Mouse (Mus musculus) heart, postnatal 14 days (tissue): ENCODE measurements at regions not wholly inside any gene's neighbourhood (a gene's known extent, or its start where the extent isn't known, plus 50 kb on each side); places are given as distances from the start of the nearest gene placed in this dataset.
A peak's percentile ranks its signal among the peaks of the same experiment; 100 is the strongest.

ENCODE experiments used
- DNase-seq, 2 experiments: peaks; one replicate each; pipeline ENCODE4 v3.0.0; 2021 to 2022
- intact Hi-C: fragments of 180-260 bp; cut with DNase I; formaldehyde crosslinking; loops from one replicate; pipeline ENCODE4 v1.15.1; 2025

DNA sequence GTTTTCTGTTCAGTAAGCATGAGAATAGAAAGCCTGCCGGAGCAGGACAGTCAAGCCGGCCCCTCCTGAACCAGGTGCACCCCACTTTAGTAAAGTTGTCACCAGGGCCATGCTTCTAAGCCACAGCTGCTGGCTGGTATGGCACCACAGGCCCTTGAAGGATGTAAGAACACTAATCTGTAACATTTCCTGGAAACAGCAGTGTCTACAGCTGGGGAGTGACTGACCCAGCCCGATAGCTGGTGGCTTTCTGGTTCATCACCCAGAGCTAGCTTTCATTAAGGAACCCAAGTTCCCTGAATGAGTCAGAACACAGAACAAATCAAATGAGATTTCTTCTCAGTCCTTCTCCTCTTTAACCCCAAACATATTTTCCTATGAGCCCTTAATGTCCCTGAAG lies 82.4 kb upstream of the Nkx1-1 start:
- no peak for DNase-seq
- intact Hi-C loops = no loop called here

DNA sequence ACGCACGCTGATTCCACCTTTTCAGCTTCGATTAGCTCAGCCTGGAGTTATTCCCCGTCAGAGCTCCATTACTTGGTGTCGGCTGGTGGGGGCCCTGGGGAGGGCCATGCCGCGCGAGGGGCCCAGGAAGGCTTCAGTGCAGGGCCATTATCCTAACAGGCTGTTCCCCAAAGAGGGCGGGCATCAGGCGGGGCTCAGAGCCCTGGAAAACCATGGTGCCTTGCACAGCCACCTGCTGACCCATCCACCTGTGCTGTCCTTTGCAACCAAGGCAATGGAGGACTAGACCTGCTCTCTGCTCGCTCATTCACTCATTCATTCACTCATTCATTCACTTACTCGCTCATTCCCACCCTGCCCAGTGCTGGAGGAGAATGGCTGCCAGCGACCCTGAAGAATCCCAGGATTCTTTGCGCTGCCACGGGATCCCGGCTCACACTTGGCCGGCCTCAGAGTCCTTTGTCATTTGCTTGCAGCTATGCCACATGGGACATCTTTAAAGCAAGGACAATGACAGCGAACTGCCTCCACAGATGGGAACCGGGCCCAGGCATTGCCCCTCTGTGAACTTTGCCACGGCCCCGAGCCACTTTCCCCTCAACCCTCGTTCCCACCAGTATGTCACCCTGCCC lies 78.6 kb upstream of the Nkx1-1 start:
- no peak for DNase-seq
- intact Hi-C loops = no loop called here

DNA sequence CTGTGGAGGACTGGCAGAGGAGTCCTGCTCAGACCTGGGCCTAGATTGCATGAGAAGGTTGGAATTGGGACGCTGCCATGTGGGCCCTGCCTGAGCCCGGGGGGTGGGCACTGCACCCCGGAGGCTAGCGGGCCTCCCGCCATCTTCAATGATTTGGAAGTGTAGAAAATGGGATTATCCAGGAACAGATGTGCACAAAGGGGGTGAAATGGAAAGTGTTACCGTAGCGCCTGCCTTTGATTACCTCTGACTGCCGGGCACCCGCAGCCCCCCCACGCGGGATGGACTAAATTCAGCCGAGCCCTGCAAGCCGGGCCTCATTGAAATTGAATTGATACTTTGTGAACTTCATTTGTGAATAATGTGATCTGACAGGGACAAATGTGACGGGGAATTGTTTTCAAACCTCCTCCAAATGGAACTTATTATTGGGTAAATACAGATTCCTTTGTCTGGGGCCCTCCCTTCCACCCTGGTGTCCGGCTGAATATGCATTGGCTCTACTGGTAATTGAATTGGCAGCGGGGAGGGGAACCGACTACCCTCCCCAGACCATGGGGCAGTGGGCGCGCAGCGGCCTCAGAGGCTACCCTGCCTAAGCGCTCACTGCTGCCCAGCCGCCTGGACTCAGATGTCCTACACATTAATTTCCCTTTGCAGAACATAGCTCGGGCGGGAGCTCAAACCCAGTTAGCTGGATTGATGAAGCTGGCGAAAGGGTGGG lies 77.9 kb upstream of the Nkx1-1 start:
- intact Hi-C loops = no loop called here
- DNase-seq = no peak

DNA sequence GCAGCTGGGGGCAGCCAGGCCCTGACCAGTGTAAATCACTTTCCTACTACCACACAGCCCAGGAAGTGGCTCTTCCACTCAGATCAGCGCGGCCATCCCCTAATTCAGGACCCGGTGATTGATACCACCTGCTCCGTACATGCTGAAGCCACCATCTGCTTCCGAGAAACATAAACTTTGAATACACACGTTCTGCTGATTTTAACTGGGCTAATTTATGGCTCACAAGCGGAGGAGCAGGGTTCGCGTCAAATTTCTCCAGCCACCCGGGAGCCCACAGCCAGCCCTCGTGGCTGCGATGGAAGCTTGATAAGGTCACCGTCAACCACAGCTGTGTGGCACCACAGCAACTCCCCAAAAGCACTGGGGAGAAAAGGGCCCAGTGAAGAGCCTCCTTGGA lies 72.0 kb upstream of the Nkx1-1 start:
- intact Hi-C loops = no loop called here
- no peak for DNase-seq

DNA sequence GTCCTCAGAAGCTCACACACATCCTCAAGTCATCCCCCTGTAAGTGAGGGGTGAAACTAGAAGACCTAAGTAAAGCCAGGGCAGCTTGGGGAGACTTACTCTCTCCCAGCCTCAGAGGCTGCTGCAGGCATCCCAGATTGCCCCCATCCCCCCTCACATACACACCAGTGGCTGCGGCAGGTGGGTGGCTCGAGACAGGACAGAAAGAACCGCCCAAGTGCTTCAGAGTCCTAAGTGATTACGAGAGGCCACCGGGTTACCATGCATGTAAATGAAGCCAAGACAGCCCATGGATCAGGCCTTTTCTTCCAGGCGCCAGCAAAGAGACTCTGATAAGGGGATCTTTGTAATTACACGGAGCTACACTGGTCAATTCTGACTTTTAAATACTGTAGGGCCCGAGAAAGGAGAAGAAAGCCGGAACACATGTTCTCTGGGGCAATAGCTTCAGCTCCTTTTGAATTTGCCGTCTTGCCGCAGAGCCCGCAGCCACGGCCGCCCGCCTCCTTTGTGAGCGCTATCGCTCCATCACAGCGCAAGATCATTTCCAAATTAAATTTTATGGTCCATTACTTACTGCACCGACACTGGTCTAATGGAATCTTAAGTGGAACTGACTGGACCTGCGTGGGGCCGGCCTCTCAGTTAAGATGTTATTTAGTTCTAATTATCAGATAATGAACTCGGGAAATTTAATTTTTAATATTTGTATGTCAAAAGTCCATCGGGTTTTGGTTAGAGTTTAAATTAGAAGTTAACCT lies 68.1 kb upstream of the Nkx1-1 start:
- intact Hi-C loops = no loop called here
- DNase-seq = no peak

DNA sequence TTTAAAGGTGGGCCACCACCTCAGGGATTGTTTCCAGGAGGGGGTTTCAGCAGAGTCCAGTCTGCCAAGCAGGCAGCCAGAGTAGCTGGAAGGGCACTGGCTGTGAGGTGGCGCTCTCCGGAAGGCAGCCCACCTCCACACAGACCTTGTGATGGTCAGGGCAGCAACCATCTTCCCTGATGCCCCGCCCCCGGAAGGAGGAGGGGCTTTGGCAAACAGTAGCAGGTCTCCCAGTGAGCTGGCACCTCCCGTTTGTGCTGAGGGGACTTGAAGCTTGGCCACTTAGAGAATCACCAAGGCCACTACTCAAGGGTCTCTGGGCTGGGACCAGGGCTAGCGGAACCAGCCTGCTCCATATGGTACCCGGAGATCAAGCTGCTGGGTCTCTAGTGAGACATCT lies 67.4 kb upstream of the Nkx1-1 start:
- DNase-seq = no peak
- intact Hi-C loops = no loop called here

DNA sequence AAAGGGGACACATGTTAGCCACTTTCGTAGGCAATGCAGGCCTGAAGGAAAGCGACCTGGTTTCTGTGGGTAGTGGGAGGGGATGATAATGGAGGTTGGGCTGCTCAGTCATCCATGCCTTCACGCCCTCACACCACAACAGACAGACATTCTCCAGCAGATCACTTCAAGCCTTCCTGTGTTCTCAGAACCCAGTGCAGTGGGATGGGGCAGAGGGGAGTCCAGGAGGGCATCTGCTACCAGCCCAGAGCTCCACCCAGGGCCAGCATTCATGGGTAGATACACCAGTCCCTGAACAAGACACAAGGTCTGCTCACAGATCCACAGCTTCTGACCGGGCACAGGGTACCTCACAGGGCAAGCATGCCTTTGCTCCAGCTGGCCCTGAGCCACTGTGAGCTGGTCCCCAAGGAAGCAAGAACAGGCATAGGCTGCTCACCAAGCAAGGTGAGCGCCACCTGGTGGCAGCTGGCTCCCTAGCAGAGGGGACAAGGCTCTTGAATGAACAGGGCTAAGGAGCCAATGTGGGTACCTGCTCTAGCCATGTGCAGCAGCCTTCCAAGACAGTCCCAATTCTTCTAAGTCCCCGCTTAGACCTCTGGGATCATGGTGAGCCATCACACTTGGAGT lies 62.2 kb upstream of the Nkx1-1 start:
- DNase-seq = peak; percentile 75 to 87
- intact Hi-C loops = loop anchor here (5.0 kb wide), 1 partner anchor 54 kb away; no protein-coding TSS in a partner anchor

DNA sequence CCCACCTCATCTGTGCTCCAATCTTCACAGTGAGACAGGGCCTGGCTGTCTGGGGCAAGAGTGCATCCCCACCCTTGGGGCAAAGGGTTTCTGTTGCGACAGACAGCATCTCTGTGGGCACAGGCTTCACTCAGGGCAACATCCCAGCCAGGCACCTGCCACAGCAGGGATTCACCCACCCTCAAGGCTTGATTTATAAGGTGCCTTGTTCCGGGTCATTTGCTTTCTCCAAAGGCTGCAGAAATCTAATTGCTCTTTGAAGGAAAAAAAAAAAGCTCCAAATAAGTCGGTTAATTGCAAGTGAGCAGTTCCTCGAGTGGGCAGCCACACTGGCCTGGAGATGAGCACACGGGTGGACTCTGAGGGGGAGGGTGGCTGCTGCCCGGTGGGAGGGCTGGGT lies 61.5 kb upstream of the Nkx1-1 start:
- DNase-seq = no peak
- intact Hi-C loops = loop anchor here (5.0 kb wide), 1 partner anchor 53 kb away; no protein-coding TSS in a partner anchor

DNA sequence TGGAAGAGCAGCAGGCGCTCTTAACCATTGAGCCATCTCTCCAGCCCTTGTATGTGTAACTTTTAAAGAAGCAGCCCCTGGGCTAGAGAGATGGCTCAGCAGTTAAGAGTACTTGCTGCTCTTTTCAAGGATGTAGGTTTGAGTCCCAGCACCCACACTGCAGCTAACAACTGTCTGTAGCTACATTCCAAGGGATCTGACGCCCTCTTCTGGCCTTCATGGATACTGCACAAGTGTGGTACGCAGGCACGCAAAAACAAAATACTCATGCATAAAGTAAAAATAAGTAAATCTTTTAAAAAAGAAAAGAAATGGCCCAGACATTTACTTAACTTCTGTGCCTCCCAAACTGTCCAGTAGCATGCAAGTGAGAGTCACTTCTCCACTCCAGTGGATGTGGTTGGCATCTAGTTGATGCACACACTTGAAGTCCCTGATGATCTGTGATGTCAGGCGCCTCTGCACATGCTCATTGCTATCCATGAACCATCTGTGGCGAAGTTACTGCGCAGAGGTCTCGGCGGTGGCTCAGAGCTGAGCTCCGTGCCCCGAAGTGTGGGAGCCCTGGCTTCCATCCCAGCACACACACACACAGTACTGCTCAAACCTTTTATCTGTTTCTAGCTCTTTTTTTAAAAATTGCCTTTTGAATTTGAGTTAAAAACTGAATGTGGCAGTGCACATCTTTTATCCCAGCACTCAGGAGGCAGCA lies 59.0 kb upstream of the Nkx1-1 start:
- DNase-seq = no peak
- intact Hi-C loops = no loop called here

DNA sequence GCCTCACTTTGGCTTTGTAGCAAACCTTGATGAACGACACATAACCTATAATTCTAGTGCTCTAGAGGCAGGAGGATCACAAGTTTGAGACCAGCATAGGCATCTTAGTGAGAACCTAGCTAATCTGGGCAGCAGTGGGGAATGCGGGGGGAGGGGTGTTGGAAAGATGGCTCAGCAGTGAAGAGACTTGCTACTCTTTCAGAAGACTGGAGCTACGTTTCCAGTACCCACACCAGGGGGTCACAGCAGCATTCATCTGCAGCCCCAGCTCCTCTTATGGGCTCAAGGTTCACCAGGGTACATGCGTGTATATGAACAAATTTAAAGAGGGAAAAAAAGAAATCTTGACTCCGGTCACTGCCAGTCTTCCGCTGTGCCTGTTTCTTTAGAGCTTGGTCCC lies 55.5 kb upstream of the Nkx1-1 start:
- no peak for DNase-seq

DNA sequence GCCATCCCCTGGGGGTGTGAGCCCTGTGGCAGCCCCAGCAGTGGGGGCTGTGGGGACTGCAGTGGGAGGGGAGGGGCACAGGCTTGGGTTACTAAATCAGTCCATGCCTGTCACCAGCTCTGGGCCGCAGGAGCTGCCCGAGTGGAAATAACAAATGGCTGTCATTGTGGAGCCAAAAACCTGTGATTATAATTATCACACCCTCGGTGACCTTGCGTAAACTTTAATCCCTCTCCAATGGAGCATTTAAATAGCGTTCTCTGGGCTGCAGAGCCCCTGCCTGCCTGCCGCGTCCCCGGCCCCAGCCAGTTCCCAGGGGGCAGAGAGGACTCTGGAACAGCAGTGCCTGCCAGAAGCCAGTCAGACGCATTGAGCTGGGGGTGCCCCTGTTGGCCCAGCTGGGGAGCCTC lies 54.4 kb upstream of the Nkx1-1 start:
- DNase-seq = peak; percentile 13 to 31
- intact Hi-C loops = no loop called here

More for the DNA sequence above, 55.5 kb upstream of the Nkx1-1 start:
- intact Hi-C loops = no loop called here

DNA sequence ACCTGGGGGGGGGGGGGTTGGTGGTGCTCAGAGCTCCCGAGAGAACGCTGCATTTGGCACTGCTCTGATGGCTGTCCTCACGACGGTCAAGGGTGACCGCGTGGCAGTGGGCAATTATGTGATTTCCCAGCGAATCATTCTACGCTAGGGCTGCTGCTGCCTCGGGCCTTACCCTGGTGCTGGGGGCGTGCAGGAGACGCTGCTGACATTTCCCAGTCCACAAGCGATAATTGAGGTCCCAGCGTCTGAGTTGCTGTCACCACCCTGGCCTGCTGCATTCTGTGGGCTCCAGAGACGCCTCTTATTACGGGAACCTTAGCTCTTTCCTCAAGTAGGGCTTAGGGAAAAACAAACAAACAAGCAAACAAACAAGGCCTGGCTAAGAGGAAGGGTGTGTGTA lies 52.0 kb upstream of the Nkx1-1 start:
- DNase-seq = no peak
- intact Hi-C loops = no loop called here
